Mouse (Mus musculus) CH12.LX (cell line): ENCODE results near the gene Utp14b. TPM values are rescaled to one million over a fixed set of nuclear protein-coding genes. Genes with fewer than 3 reads are reported as not detected.

Experiments used
- DNase-seq: peaks from one replicate; pipeline ENCODE4 v3.0.0-alpha.2; 2013; ENCODE audit errors: extremely low read depth
- H3K27ac ChIP-seq: 2 replicates; pipeline ENCODE4 v1.5.1; 2012; ENCODE audit warnings: low read depth, mild to moderate bottlenecking, control low read depth, moderate library complexity; ENCODE audit not compliant: insufficient read depth
- H3K27me3 ChIP-seq: replicated peaks from 2 replicates; pipeline ENCODE3; 2012; ENCODE audit warnings: inconsistent platforms
- H3K36me3 ChIP-seq, 2 experiments: replicated peaks in 1 of 2; 2 replicates each; pipeline versions ENCODE3 to v1.6.1; 2012; ENCODE audit warnings: inconsistent platforms in 1 of 2, low read length in 1 of 2, mild to moderate bottlenecking in 1 of 2, mixed read lengths in 1 of 2, moderate library complexity in 1 of 2; ENCODE audit not compliant: control insufficient read depth in 1 of 2, insufficient read depth in 1 of 2
- H3K4me1 ChIP-seq, 2 experiments: 2 replicates each; pipeline ENCODE4 v1.6.1; 2012; ENCODE audit warnings: inconsistent platforms in 1 of 2, moderate library complexity in 1 of 2; ENCODE audit not compliant: insufficient read depth in 2 of 2, control insufficient read depth in 1 of 2
- H3K4me2 ChIP-seq: 2 replicates; pipeline ENCODE4 v1.6.1; 2012; ENCODE audit warnings: low read depth, mild to moderate bottlenecking, control low read depth; ENCODE audit not compliant: poor library complexity, insufficient read depth, severe bottlenecking
- H3K4me3 ChIP-seq, 3 experiments: fragments of 150-350 bp in 1 of 3; sonication (generic) in 1 of 3; replicated peaks in 1 of 3; 2 replicates each; pipeline versions ENCODE3 to v1.5.1; 2011 to 2012; ENCODE audit warnings: low read depth in 2 of 3, low read length in 2 of 3, mild to moderate bottlenecking in 2 of 3, moderate library complexity in 2 of 3, control low read depth in 1 of 3, improper control_type of control experiment in 1 of 3, inconsistent platforms in 1 of 3, mixed read lengths in 1 of 3; ENCODE audit not compliant: poor library complexity in 1 of 3
- H3K79me2 ChIP-seq: replicated peaks from 2 replicates; pipeline ENCODE4 v1.6.1; 2012; ENCODE audit warnings: mild to moderate bottlenecking, moderate library complexity; ENCODE audit not compliant: control insufficient read depth, poor library complexity, insufficient read depth, severe bottlenecking; ENCODE audit errors: extremely low read depth
- H3K9ac ChIP-seq: 2 replicates; pipeline ENCODE4 v1.6.1; 2012; ENCODE audit warnings: low read depth, mild to moderate bottlenecking, control low read depth, moderate library complexity; ENCODE audit not compliant: insufficient read depth
- H3K9me3 ChIP-seq: replicated peaks from 2 replicates; pipeline ENCODE3; 2012; ENCODE audit warnings: low read length, inconsistent platforms, mixed read lengths
- CHD2 ChIP-seq: IDR thresholded peaks from 2 replicates; pipeline ENCODE4 v1.6.1; 2011; ENCODE audit warnings: low read length, improper control_type of control experiment
- HCFC1 ChIP-seq: IDR thresholded peaks from 2 replicates; pipeline ENCODE4 v1.6.1; 2012; ENCODE audit warnings: low read depth, mild to moderate bottlenecking, inconsistent platforms, low read length, improper control_type of control experiment
- IRF4 ChIP-seq: IDR thresholded peaks from 2 replicates; pipeline ENCODE4 v1.6.1; 2014; ENCODE audit warnings: low read depth, mild to moderate bottlenecking, inconsistent platforms, low read length, improper control_type of control experiment
- JUND ChIP-seq: conservative IDR thresholded peaks from 2 replicates; pipeline ENCODE4 v1.6.1; 2011; ENCODE audit warnings: low read depth, low read length, improper control_type of control experiment
- KAT2A ChIP-seq: IDR thresholded peaks from 2 replicates; pipeline ENCODE4 v1.6.1; 2012; ENCODE audit warnings: low read length, improper control_type of control experiment, inconsistent platforms; ENCODE audit not compliant: insufficient replicate concordance
- MAX ChIP-seq: IDR thresholded peaks from 2 replicates; pipeline ENCODE4 v1.6.1; 2011; ENCODE audit warnings: low read length, improper control_type of control experiment
- MEF2A ChIP-seq: IDR thresholded peaks from 2 replicates; pipeline ENCODE4 v1.6.1; 2014; ENCODE audit warnings: low read depth, mild to moderate bottlenecking, inconsistent platforms, low read length, improper control_type of control experiment, borderline replicate concordance
- MXI1 ChIP-seq: IDR thresholded peaks from 2 replicates; pipeline ENCODE4 v1.6.1; 2011; ENCODE audit warnings: mild to moderate bottlenecking, low read depth, low read length, improper control_type of control experiment
- MYC ChIP-seq: IDR thresholded peaks from 2 replicates; pipeline ENCODE4 v1.6.1; 2011; ENCODE audit warnings: low read depth, mild to moderate bottlenecking, improper control_type of control experiment, low read length
- NRF1 ChIP-seq: IDR thresholded peaks from 2 replicates; pipeline ENCODE4 v1.6.1; 2014; ENCODE audit warnings: low read depth, mild to moderate bottlenecking, inconsistent platforms, low read length, improper control_type of control experiment, moderate library complexity
- PAX5 ChIP-seq: IDR thresholded peaks from 2 replicates; pipeline ENCODE4 v1.6.1; 2012; ENCODE audit warnings: low read length, inconsistent platforms, mixed read lengths
- POLR2AphosphoS2 ChIP-seq: IDR thresholded peaks from 2 replicates; pipeline ENCODE4 v1.6.1; 2011; ENCODE audit warnings: low read depth, low read length, improper control_type of control experiment
- RAD21 ChIP-seq: IDR thresholded peaks from 2 replicates; pipeline ENCODE4 v1.6.1; 2011; ENCODE audit warnings: low read depth, mild to moderate bottlenecking, low read length, improper control_type of control experiment, moderate library complexity
- TCF12 ChIP-seq: IDR thresholded peaks from 2 replicates; pipeline ENCODE4 v1.6.1; 2014; ENCODE audit warnings: low read depth, mild to moderate bottlenecking, inconsistent platforms, low read length, improper control_type of control experiment
- USF1 ChIP-seq: IDR thresholded peaks from 2 replicates; pipeline ENCODE4 v1.6.1; 2014; ENCODE audit warnings: low read depth, mild to moderate bottlenecking, inconsistent platforms, low read length, improper control_type of control experiment
- ZMIZ1 ChIP-seq: IDR thresholded peaks from 2 replicates; pipeline ENCODE4 v1.6.1; 2012; ENCODE audit warnings: low read depth, mild to moderate bottlenecking, inconsistent platforms, low read length, improper control_type of control experiment
- dilution Hi-C: fragments of 300-500 bp; cut with MboI; formaldehyde crosslinking; loops from 2 replicates; pipeline ENCODE4 v1.14.3; 2020; ENCODE audit warnings: low sequenced_read_pairs; ENCODE audit not compliant: extremely low pct_unique_long_range_greater_than_20kb, extremely low pct_ligation_motif_present
- in situ Hi-C: fragments of 300-500 bp; cut with MboI; formaldehyde crosslinking; loops from 3 replicates; pipeline ENCODE4 v1.14.3; 2019; ENCODE audit warnings: low sequenced_read_pairs, low pct_ligation_motif_present, low pct_unique_long_range_greater_than_20kb, mixed read lengths
- polyA plus RNA-seq: library from polyadenylated mRNA; unstranded; fragments of >175 nt; gene quantifications from 2 replicates; pipeline ENCODE4 v1.2.1, GENCODE M21; 2012; ENCODE audit warnings: low read depth; ENCODE audit not compliant: insufficient read length
- total RNA-seq, 2 experiments: library from RNA; depleted of rRNA; stranded (reverse); fragments of 300-350 nt in 1 of 2; fragments of >200 nt in 1 of 2; gene quantifications; 2 replicates each; pipeline ENCODE4 v1.2.3; 2012 to 2014

Utp14b gene
- total and polyA plus RNA-seq, 3 experiments = 6.9 to 13.0 (median 10.4) TPM

- Histone ChIP-seq H3K79me2 (no peaks in the 10 kb centered on the region), H3K4me1 (no peaks in the 10 kb centered on the region), H3K27ac (no peak overlapping the region), H3K9me3 (no peaks in the 10 kb centered on the region), H3K9ac (no peak overlapping the region), H3K27me3 (no peaks in the 10 kb centered on the region), H3K36me3 (peaks cover 0 to 8% of the 10 kb centered on the region in 2 experiments), H3K4me3 (no peak overlapping the region), H3K4me2 (no peak overlapping the region)
- dilution Hi-C loops (no loop called here), in situ Hi-C loops (loop anchor here (25.0 kb wide), 1 partner anchor 927 kb away; no protein-coding TSS in a partner anchor)
- no peak for TF ChIP-seq NRF1
- no peak for TF ChIP-seq TCF12
- TF ChIP-seq IRF4 = no peak
- no peak for TF ChIP-seq MAX
- TF ChIP-seq MXI1 = no peak
- TF ChIP-seq POLR2AphosphoS2 = no peak
- no peak for TF ChIP-seq ZMIZ1
- no peak for TF ChIP-seq MEF2A
- TF ChIP-seq MYC = no peak
- no peak for TF ChIP-seq USF1
- TF ChIP-seq HCFC1 = no peak
- no peak for TF ChIP-seq PAX5
- no peak for TF ChIP-seq KAT2A
- DNase-seq = no peak
Measured at GRCm38 (mm10) chr1:78710026-78710425, 52.2 kb downstream of the Utp14b start.

GRCm38 (mm10) chr1:78710613-78711329 is 52.9 kb downstream of the Utp14b start:
- H3K27me3 ChIP-seq = no peaks in the 10 kb centered on the region
- no peak overlapping the region for H3K9ac ChIP-seq
- no peaks in the 10 kb centered on the region for H3K9me3 ChIP-seq
- H3K36me3 ChIP-seq = peaks cover 0 to 5% of the 10 kb centered on the region in 2 experiments
- H3K4me1 ChIP-seq = no peaks in the 10 kb centered on the region
- dilution Hi-C loops (no loop called here), in situ Hi-C loops (loop anchor here (25.0 kb wide), 1 partner anchor 927 kb away; no protein-coding TSS in a partner anchor)
- no peaks in the 10 kb centered on the region for H3K79me2 ChIP-seq
- no peak overlapping the region for H3K4me2 ChIP-seq
- DNase-seq = no peak
- no peak overlapping the region for H3K27ac ChIP-seq
- no peak overlapping the region for H3K4me3 ChIP-seq
- no peak for TF ChIP-seq JUND
- TF ChIP-seq CHD2 = no peak
- no peak for TF ChIP-seq RAD21

Other genes with a start within 250 kb of the Utp14b start
- gene Farsb, start 169.1 kb upstream of the Utp14b start, total RNA-seq (2012; rRNA removed) = 114 and 128 TPM in 2 replicates
- 205 and 224 TPM in 2 replicates for gene Farsb, start 169.1 kb upstream of the Utp14b start, total RNA-seq (2014; rRNA removed)
- gene Farsb, start 169.1 kb upstream of the Utp14b start, polyA plus RNA-seq = 166 and 180 TPM in 2 replicates
- gene Mogat1, start 147.0 kb upstream of the Utp14b start, total RNA-seq (2012; rRNA removed) = 0.13 TPM in 1 of 2 replicates, not detected in the other
- not detected in 2 replicates for gene Mogat1, start 147.0 kb upstream of the Utp14b start, total RNA-seq (2014; rRNA removed)
- gene Mogat1, start 147.0 kb upstream of the Utp14b start, polyA plus RNA-seq = not detected in 2 replicates
- gene BC035947, start 145.9 kb upstream of the Utp14b start, total RNA-seq (2012; rRNA removed) = not detected in 2 replicates
- not detected in 2 replicates for gene BC035947, start 145.9 kb upstream of the Utp14b start, total RNA-seq (2014; rRNA removed)
- gene BC035947, start 145.9 kb upstream of the Utp14b start, polyA plus RNA-seq = not detected in 2 replicates
- gene Acsl3, start 213 bp upstream of the Utp14b start, total RNA-seq (2012; rRNA removed) = 19.0 and 21.4 TPM in 2 replicates
- 55.4 and 57.5 TPM in 2 replicates for gene Acsl3, start 213 bp upstream of the Utp14b start, total RNA-seq (2014; rRNA removed)
- gene Acsl3, start 213 bp upstream of the Utp14b start, polyA plus RNA-seq = 24.9 and 25.3 TPM in 2 replicates
- gene Kcne4, start 158.7 kb downstream of the Utp14b start, total RNA-seq (2012; rRNA removed) = not detected in 2 replicates
- gene Kcne4, start 158.7 kb downstream of the Utp14b start, total RNA-seq (2014; rRNA removed) = not detected in 2 replicates
- gene Kcne4, start 158.7 kb downstream of the Utp14b start, polyA plus RNA-seq = not detected in 2 replicates